Mouse (Mus musculus): ENCODE results near the gene Polr3gl. TPM values are rescaled to one million over a fixed set of nuclear protein-coding genes. Genes with fewer than 3 reads are reported as not detected.

Gene Polr3gl
- polyA plus RNA-seq, 1 experiment, result 72.3 TPM

DNA sequence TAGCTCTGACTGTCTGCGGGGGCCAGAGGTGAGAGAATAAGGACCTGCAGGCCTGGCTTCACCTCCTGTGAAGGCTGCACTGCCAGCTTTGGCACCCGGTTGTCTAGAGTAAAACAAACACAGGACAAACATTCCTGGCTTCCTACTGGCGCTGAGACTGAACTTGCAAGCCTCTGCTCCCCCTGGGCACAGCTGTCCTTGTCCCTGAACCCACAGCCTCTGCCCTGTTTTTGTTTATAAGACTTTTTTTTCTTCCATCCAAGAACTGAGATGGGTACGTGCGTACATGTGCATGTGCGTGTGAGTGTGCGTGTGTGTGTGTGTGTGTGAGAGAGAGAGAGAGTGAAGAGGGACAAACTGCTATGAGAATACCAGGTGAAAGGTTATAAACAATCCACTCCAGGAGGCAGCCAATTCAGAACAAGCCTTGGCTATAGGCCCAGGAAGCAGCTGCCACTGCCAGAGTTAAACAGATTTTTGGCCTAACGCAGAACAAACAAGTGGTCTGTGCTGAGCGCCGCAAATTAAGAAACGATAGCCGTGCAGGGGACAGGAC, 38.9 kb downstream of the Polr3gl start:
- TF ChIP-seq CTCF (IDR thresholded peaks at IDR 0.05; ENCODE audit: control insufficient read depth, insufficient read depth, low read length), result no peak
- no peak overlapping the region for H3K4me3 ChIP-seq (replicated peaks; ENCODE audit: control insufficient read depth, low read depth, low read length)
- 58% methylated on average over 12 of the region's 12 CpGs for WGBS
- H3K27ac ChIP-seq (ENCODE audit: control insufficient read depth, insufficient read depth, low read depth, low read length, poor library complexity), result 0 out of 2 replicates have a peak overlapping the region, but pooled peaks have one; percentile 0
- H3K4me1 ChIP-seq (ENCODE audit: control insufficient read depth, insufficient read depth, low read length), result no peaks in the 10 kb centered on the region; the same call in 1 of the 2 replicates

DNA sequence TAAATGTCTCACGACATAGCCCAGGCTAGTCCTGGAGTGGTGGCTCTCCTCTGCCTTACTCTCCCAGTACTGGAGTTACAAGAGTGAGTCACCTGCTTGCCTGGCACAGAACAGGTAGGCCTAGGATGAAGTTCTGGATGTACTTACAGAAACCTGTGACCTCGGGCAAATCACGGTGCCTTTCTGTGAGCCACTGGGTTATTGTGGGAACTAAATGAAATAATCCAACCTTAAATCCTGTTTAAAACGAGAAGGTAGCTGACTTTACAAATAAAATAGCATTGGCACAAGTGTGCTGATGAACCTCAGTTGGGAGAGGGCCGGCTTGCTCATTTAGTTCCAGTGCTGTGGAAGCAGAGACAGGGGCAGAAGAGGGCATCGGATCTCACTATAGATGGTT, 39.7 kb downstream of the Polr3gl start:
- H3K27ac ChIP-seq (ENCODE audit: control insufficient read depth, insufficient read depth, low read depth, low read length, poor library complexity), result no peak overlapping the region
- TF ChIP-seq CTCF (IDR thresholded peaks at IDR 0.05; ENCODE audit: control insufficient read depth, insufficient read depth, low read length), result no peak
- no peak for TF ChIP-seq POLR2A (IDR thresholded peaks at IDR 0.05; ENCODE audit: borderline replicate concordance, control insufficient read depth, low read depth, low read length)
- no peak overlapping the region for H3K4me3 ChIP-seq (replicated peaks; ENCODE audit: control insufficient read depth, low read depth, low read length)
- no peaks in the 10 kb centered on the region; the same call in 1 of the 2 replicates for H3K4me1 ChIP-seq (ENCODE audit: control insufficient read depth, insufficient read depth, low read length)
- 77% methylated on average over 6 of the region's 6 CpGs for WGBS

DNA sequence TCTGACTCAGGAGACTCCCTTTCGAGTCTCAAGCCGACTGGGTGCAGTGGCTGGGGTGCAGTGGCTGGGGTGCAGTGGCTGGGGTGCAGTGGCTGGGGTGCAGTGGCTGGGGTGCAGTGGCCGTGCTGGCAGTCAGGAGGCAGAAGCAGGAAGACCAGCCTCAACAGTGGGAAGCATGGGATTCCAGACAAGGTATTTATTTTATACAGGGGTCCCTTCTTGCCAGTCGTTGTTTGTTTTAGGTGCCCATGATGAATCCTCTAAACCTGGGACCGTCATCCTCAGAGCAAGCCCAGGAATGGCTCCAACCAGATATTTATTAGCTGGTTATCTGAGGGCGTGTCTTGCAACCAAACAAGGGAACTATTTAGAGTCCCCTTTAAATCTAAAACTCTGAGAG, 40.4 kb downstream of the Polr3gl start:
- no peak overlapping the region for H3K27ac ChIP-seq (ENCODE audit: control insufficient read depth, insufficient read depth, low read depth, low read length, poor library complexity)
- WGBS, result 44% methylated on average over 6 of the region's 6 CpGs
- TF ChIP-seq CTCF (IDR thresholded peaks at IDR 0.05; ENCODE audit: control insufficient read depth, insufficient read depth, low read length) (no peak), POLR2A (IDR thresholded peaks at IDR 0.05; ENCODE audit: borderline replicate concordance, control insufficient read depth, low read depth, low read length) (no peak)
- H3K4me3 ChIP-seq (replicated peaks; ENCODE audit: control insufficient read depth, low read depth, low read length), result no peak overlapping the region
- no peaks in the 10 kb centered on the region; the same call in 1 of the 2 replicates for H3K4me1 ChIP-seq (ENCODE audit: control insufficient read depth, insufficient read depth, low read length)

DNA sequence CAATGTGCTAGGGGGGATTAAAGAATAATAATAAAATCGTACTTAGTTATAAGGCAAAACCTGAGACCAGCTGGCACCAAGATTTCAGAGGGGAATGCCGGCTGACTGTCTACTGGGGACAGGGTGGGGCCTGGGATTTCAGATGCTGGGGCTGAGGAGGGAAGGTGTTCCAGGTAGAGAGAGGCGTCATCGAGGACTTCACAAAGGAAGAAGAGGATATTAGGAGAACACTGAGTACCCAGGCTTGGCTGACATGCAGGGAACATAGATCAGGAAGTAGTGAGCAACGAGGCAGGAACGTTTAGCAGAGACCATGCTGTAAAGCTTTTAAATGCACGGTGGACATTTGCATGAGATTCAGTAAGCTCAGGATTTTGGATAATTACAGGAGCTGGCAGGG, 42.1 kb downstream of the Polr3gl start:
- 23% methylated on average over 7 of the region's 7 CpGs for WGBS
- no peak overlapping the region for H3K27ac ChIP-seq (ENCODE audit: control insufficient read depth, insufficient read depth, low read depth, low read length, poor library complexity)
- H3K4me1 ChIP-seq (ENCODE audit: control insufficient read depth, insufficient read depth, low read length), result no peaks in the 10 kb centered on the region; the same call in 1 of the 2 replicates
- no peak for TF ChIP-seq CTCF (IDR thresholded peaks at IDR 0.05; ENCODE audit: control insufficient read depth, insufficient read depth, low read length)
- no peak for TF ChIP-seq POLR2A (IDR thresholded peaks at IDR 0.05; ENCODE audit: borderline replicate concordance, control insufficient read depth, low read depth, low read length)
- H3K4me3 ChIP-seq (replicated peaks; ENCODE audit: control insufficient read depth, low read depth, low read length), result no peak overlapping the region

DNA sequence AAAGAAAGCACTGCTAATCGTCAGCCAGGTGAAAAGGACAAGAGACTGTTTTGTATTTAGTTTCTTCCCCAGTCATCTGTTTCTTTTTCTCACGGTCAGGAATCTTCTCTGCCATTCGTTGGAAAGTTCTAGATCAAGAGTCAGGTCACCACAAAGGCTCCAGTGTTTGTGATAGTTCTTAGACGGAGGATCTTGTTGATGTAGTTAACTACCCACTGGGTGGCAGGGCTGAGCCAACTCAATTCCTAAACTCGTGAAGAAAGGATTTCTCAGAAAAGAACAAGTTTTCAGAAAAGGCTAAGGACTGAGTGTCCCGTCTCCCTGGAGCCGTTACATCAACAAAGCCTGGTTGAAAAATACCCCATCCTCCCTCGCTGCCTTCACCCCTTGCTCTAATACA, 42.8 kb downstream of the Polr3gl start:
- 3% methylated on average over 8 of the region's 8 CpGs for WGBS
- TF ChIP-seq CTCF (IDR thresholded peaks at IDR 0.05; ENCODE audit: control insufficient read depth, insufficient read depth, low read length) (peak; percentile 22; the same call in 1 of the 2 replicates), POLR2A (IDR thresholded peaks at IDR 0.05; ENCODE audit: borderline replicate concordance, control insufficient read depth, low read depth, low read length) (no peak)
- no peak overlapping the region for H3K27ac ChIP-seq (ENCODE audit: control insufficient read depth, insufficient read depth, low read depth, low read length, poor library complexity)
- H3K4me3 ChIP-seq (replicated peaks; ENCODE audit: control insufficient read depth, low read depth, low read length), result no peak overlapping the region
- no peaks in the 10 kb centered on the region; the same call in 1 of the 2 replicates for H3K4me1 ChIP-seq (ENCODE audit: control insufficient read depth, insufficient read depth, low read length)

DNA sequence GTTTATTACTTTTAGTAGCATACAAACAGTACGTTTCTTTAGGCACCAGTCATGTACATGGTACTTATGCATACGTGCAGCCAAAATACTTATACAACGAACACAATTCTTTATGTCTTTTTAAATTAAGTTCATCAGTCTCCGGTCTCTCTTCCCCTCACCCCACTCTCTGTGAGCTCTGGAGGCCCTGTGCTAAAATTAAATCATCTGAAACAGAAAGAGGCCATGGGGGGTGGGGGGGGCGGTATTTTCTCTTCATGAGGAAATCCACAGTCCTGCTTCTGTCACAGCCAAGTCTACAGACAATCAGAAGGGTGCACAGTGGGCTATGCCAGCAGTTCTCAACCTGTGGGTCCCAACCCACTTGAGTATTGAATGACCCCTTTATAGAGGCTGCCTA, 44.6 kb downstream of the Polr3gl start:
- WGBS, result 50% methylated on average over 5 of the region's 5 CpGs
- H3K27ac ChIP-seq (ENCODE audit: control insufficient read depth, insufficient read depth, low read depth, low read length, poor library complexity), result no peak overlapping the region
- H3K4me3 ChIP-seq (replicated peaks; ENCODE audit: control insufficient read depth, low read depth, low read length), result no peak overlapping the region
- no peaks in the 10 kb centered on the region; the same call in 1 of the 2 replicates for H3K4me1 ChIP-seq (ENCODE audit: control insufficient read depth, insufficient read depth, low read length)
- TF ChIP-seq POLR2A (IDR thresholded peaks at IDR 0.05; ENCODE audit: borderline replicate concordance, control insufficient read depth, low read depth, low read length) (no peak), CTCF (IDR thresholded peaks at IDR 0.05; ENCODE audit: control insufficient read depth, insufficient read depth, low read length) (no peak)

DNA sequence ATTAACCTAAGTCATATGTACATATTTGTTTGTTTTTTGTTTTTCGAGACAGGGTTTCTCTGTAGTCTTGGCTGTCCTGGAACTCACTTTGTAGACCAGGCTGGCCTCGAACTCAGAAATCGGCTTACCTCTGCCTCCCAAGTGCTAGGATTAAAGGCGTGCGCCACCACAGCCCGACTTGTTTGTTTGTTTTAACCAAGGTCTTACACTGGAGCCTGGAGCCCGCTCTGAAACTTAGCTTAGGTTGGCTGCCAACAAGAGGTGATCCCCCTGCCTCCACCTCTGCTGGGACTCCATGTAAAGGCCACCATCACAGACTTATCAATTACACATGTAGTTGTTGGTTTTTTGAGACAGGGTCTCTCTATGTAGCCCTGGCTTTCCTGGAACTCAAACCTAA, 45.2 kb downstream of the Polr3gl start:
- TF ChIP-seq POLR2A (IDR thresholded peaks at IDR 0.05; ENCODE audit: borderline replicate concordance, control insufficient read depth, low read depth, low read length) (no peak), CTCF (IDR thresholded peaks at IDR 0.05; ENCODE audit: control insufficient read depth, insufficient read depth, low read length) (no peak)
- H3K27ac ChIP-seq (ENCODE audit: control insufficient read depth, insufficient read depth, low read depth, low read length, poor library complexity), result no peak overlapping the region
- no peak overlapping the region for H3K4me3 ChIP-seq (replicated peaks; ENCODE audit: control insufficient read depth, low read depth, low read length)
- no peaks in the 10 kb centered on the region; the same call in 1 of the 2 replicates for H3K4me1 ChIP-seq (ENCODE audit: control insufficient read depth, insufficient read depth, low read length)
- WGBS, result 86% methylated on average over 7 of the region's 7 CpGs

DNA sequence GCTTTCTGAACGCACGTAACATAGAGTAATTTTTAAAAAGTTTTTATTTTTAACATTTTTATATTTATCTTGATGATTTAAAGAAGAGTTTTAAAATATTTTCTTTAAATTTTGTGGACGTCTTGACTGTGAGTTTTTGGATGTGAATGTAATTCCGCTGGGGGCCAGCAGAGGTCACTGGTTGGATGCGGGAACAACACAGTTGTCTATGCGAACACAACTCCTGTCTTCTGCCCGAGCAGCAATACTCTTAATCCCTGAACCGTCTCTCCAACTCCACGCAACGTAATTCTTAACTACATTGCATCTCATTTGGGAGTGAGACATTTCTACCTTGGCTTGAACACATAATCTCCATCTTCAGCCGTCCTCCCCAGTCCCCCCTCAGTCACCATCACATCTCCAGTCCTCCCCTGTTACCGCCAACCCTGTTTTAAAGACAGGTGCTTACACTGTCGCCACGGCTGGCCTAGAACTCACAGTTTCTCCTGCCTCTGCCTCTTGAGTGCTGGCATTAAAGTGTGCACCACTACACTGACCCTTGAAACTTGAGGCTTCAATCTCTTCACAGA, 46.5 kb downstream of the Polr3gl start:
- no peak overlapping the region for H3K27ac ChIP-seq (ENCODE audit: control insufficient read depth, insufficient read depth, low read depth, low read length, poor library complexity)

More for the DNA sequence above, 46.5 kb downstream of the Polr3gl start:
- peak; percentile 87 for TF ChIP-seq CTCF (IDR thresholded peaks at IDR 0.05; ENCODE audit: control insufficient read depth, insufficient read depth, low read length)
- no peak for TF ChIP-seq POLR2A (IDR thresholded peaks at IDR 0.05; ENCODE audit: borderline replicate concordance, control insufficient read depth, low read depth, low read length)
- Histone ChIP-seq H3K4me3 (replicated peaks; ENCODE audit: control insufficient read depth, low read depth, low read length) (no peak overlapping the region), H3K4me1 (ENCODE audit: control insufficient read depth, insufficient read depth, low read length) (no peaks in the 10 kb centered on the region; the same call in 1 of the 2 replicates)
- 12% methylated on average over 14 of the region's 14 CpGs for WGBS

Measured in bone marrow, adult 2 months (tissue).